Mouse (Mus musculus) hindbrain, postnatal 0 days (tissue): Measurements from ENCODE around the gene Rcvrn. TPM values are rescaled to one million over a fixed set of nuclear protein-coding genes. Genes with fewer than 3 reads are reported as not detected.

ENCODE experiments used
- ATAC-seq: fragments of 200-750 bp; cut with Nextera tagmentation; 2 replicates; pipeline ENCODE4 v1.8.0; 2017; ENCODE audit warnings: mild to moderate bottlenecking, moderate TSS enrichment, moderate library complexity
- DNase-seq: peaks from one replicate; pipeline ENCODE4 v3.0.0-alpha.2; 2015; ENCODE audit warnings: low spot score
- H3K27ac ChIP-seq: fragments of 300-500 bp; sonication (generic); 2 replicates; pipeline ENCODE4 v1.5.1; 2014; ENCODE audit warnings: mild to moderate bottlenecking
- H3K27me3 ChIP-seq: fragments of 300-500 bp; sonication (generic); 2 replicates; pipeline ENCODE4 v1.6.1; 2014; ENCODE audit warnings: low read length, mixed read lengths; ENCODE audit not compliant: insufficient read depth
- H3K36me3 ChIP-seq: fragments of 300-500 bp; sonication (generic); 2 replicates; pipeline ENCODE4 v1.6.1; 2014; ENCODE audit warnings: low read length, mixed read lengths; ENCODE audit not compliant: insufficient read depth
- H3K4me1 ChIP-seq: fragments of 300-500 bp; sonication (generic); 2 replicates; pipeline ENCODE4 v1.6.1; 2014; ENCODE audit warnings: antibody characterized with exemption, low read length, mixed read lengths; ENCODE audit not compliant: insufficient read depth
- H3K4me2 ChIP-seq: fragments of 300-500 bp; sonication (generic); 2 replicates; pipeline ENCODE4 v1.6.1; 2014; ENCODE audit warnings: low read depth, mild to moderate bottlenecking, low read length, moderate library complexity, mixed read lengths
- H3K4me3 ChIP-seq: fragments of 300-500 bp; sonication (generic); 2 replicates; pipeline ENCODE4 v1.5.1; 2014; ENCODE audit warnings: low read length
- H3K9ac ChIP-seq: fragments of 300-500 bp; sonication (generic); replicated peaks from 2 replicates; pipeline ENCODE4 v1.6.1; 2014; ENCODE audit warnings: mild to moderate bottlenecking, low read length, moderate library complexity, mixed read lengths
- H3K9me3 ChIP-seq: fragments of 300-500 bp; sonication (generic); 2 replicates; pipeline ENCODE4 v1.6.1; 2016; ENCODE audit warnings: low read length, mixed read lengths
- CTCF ChIP-seq: IDR thresholded peaks from 2 replicates; pipeline ENCODE4 v1.5.1; 2016; ENCODE audit warnings: antibody characterized with exemption, control low read depth, low read depth
- WGBS: fragments of 180-500 bp; shearing (Covaris S2); extraction: QIAGEN DNeasy Blood & Tissue Kit; methylation state at CpG from one replicate; pipeline ENCODE4 v1.1.7; 2014; 5-methylcytosine and 5-hydroxymethylcytosine counted together
- polyA plus RNA-seq: library from polyadenylated mRNA; unstranded; fragments of >200 nt; fragmentation: Nextera tagmentation; extraction: Ambion mirVana; gene quantifications from 2 replicates; pipeline ENCODE4 v1.2.1, GENCODE M21; 2015
- total RNA-seq: library from RNA; depleted of rRNA; stranded (reverse); fragments of >200 nt; gene quantifications from 2 replicates; pipeline ENCODE4 v1.2.3, GENCODE M21; 2014

Rcvrn gene
- total and polyA plus RNA-seq, 2 experiments from 2014 or later, result not detected

DNA sequence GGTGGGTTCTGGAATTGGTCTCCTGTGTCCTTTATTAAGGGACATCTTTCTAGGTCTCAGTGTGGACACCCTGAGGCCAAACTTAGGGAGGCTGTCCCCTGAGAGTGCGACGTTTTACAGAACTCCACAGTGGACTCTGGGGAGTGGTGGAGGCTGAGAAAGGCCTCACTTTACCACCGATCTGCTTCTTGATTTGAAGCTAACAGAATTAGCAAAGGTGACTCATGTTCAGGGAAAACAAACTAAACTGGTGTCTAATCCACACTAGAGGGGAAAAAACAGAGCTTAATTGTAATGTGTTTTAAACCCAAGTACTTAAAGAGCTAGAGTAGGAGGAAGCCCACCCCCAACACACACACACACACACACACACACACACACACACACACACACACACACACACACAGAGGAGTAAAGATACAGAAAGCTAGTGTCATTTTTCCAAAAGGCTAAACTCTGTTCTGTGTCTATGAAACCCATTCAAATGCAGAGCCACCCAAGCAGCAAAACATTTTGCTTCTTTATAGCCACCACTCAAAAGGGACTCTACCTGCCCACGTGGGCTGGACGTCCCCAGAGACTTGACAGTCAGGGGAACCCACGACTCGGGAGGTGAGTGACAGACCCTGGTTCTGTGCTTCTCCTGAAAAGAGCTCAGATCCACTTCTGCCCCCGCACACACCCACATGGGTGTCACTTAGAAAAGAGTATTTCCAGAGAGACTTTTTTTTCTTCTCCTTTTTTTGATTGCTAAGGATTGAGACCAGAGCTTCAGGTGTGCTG is 28.3 kb downstream of the Rcvrn start:
- Histone ChIP-seq H3K4me1 (no peaks in the 10 kb centered on the region), H3K9me3 (no peaks in the 10 kb centered on the region), H3K27me3 (no peaks in the 10 kb centered on the region), H3K27ac (no peak overlapping the region), H3K36me3 (no peaks in the 10 kb centered on the region), H3K4me2 (no peak overlapping the region), H3K4me3 (no peak overlapping the region), H3K9ac (no peak overlapping the region)
- WGBS, result 71% methylated on average over 8 of the region's 8 CpGs
- DNase-seq (no peak), ATAC-seq (no peak)
- no peak for TF ChIP-seq CTCF

DNA sequence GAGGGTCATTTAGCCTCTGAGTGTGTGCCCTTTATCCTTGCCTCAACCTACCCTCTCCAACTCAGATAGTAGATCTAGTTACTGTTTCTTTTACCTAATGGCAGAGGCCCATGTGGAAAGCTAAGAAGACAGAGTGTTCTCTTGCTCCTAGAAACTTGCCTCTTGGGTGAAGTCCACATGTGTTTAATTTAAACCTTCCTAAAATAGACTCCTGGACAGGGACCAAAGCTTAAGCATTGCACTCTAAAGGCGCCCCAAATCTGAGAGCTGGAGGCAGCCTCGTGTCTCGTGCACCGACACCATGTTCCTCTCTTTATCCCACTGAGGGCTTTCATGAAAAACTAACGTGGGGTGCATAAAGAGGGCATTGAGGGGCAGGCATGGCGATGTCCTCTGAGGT is 32.0 kb downstream of the Rcvrn start:
- no peaks in the 10 kb centered on the region for H3K27me3 ChIP-seq
- no peaks in the 10 kb centered on the region for H3K36me3 ChIP-seq
- no peak overlapping the region for H3K27ac ChIP-seq
- no peak for DNase-seq
- WGBS, result 79% methylated on average over 6 of the region's 6 CpGs
- no peak overlapping the region for H3K4me3 ChIP-seq
- no peak for TF ChIP-seq CTCF
- no peak overlapping the region for H3K9ac ChIP-seq
- H3K9me3 ChIP-seq, result no peaks in the 10 kb centered on the region
- H3K4me1 ChIP-seq, result no peaks in the 10 kb centered on the region
- H3K4me2 ChIP-seq, result no peak overlapping the region
- ATAC-seq, result no peak

DNA sequence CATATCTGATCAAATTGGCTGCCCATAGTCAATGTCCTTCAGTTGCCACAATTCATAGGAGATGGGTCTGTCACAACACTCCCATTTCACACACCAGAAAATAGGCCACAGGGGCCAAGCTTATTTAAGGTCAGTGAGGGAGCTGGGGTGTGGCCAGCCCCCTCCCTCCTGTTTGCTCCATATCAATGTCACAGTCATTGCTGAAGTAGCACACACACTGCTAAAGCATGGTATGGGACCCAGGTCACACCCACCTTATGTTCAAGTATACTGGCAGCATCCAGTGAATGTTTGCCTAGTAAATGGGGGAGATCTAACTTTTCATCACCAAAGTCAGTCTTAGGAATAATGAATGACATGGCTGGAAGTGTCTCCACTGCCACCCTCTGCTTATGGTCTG is 33.6 kb downstream of the Rcvrn start:
- H3K9ac ChIP-seq, result no peak overlapping the region
- no peaks in the 10 kb centered on the region for H3K27me3 ChIP-seq
- H3K4me1 ChIP-seq, result no peaks in the 10 kb centered on the region
- no peak overlapping the region for H3K4me3 ChIP-seq
- no peak for DNase-seq
- TF ChIP-seq CTCF, result no peak
- H3K27ac ChIP-seq, result no peak overlapping the region
- H3K4me2 ChIP-seq, result no peak overlapping the region
- H3K36me3 ChIP-seq, result no peaks in the 10 kb centered on the region
- ATAC-seq, result no peak
- H3K9me3 ChIP-seq, result no peaks in the 10 kb centered on the region

DNA sequence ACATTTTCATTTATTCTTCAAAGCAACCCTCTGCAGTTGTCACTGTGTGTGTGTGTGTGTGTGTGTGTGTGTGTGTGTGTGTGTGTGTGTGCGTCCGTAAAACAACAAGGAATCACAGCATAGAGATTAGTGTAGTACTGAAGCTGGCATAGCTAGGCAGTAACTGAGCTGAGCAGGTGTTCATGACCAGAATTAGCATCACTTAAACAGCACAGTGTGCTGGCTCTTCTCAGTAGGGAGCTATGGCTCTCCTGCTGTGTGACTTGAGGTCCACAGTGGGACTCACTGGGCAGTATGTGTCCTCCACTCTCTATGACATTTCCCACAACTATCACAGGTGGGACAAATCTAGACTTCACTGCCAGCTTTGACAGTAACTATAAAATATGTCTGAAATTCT is 35.9 kb downstream of the Rcvrn start:
- no peaks in the 10 kb centered on the region for H3K27me3 ChIP-seq
- H3K9me3 ChIP-seq, result no peaks in the 10 kb centered on the region
- no peak for TF ChIP-seq CTCF
- H3K9ac ChIP-seq, result no peak overlapping the region
- no peaks in the 10 kb centered on the region for H3K4me1 ChIP-seq
- H3K4me2 ChIP-seq, result no peak overlapping the region
- H3K36me3 ChIP-seq, result no peaks in the 10 kb centered on the region
- no peak overlapping the region for H3K4me3 ChIP-seq
- DNase-seq, result no peak
- no peak for ATAC-seq
- WGBS, result 96% methylated on average over 2 of the region's 2 CpGs
- H3K27ac ChIP-seq, result no peak overlapping the region

GRCm38 (mm10) chr11:67733726-67734125 is 38.6 kb downstream of the Rcvrn start:
- Histone ChIP-seq H3K36me3 (no peaks in the 10 kb centered on the region), H3K4me2 (no peak overlapping the region), H3K9ac (no peak overlapping the region), H3K4me1 (no peaks in the 10 kb centered on the region), H3K27ac (no peak overlapping the region), H3K9me3 (no peaks in the 10 kb centered on the region), H3K4me3 (no peak overlapping the region), H3K27me3 (no peaks in the 10 kb centered on the region)
- TF ChIP-seq CTCF, result no peak
- ATAC-seq, result no peak
- DNase-seq, result no peak
- 86% methylated on average over 1 of the region's 1 CpGs for WGBS

GRCm38 (mm10) chr11:67734597-67734996 is 39.5 kb downstream of the Rcvrn start:
- Histone ChIP-seq H3K36me3 (no peaks in the 10 kb centered on the region), H3K27me3 (no peaks in the 10 kb centered on the region), H3K4me3 (no peak overlapping the region), H3K9me3 (no peaks in the 10 kb centered on the region), H3K9ac (no peak overlapping the region), H3K4me2 (no peak overlapping the region), H3K4me1 (no peaks in the 10 kb centered on the region), H3K27ac (no peak overlapping the region)
- no peak for TF ChIP-seq CTCF
- ATAC-seq (no peak), DNase-seq (no peak)
- 74% methylated on average over 3 of the region's 3 CpGs for WGBS

DNA sequence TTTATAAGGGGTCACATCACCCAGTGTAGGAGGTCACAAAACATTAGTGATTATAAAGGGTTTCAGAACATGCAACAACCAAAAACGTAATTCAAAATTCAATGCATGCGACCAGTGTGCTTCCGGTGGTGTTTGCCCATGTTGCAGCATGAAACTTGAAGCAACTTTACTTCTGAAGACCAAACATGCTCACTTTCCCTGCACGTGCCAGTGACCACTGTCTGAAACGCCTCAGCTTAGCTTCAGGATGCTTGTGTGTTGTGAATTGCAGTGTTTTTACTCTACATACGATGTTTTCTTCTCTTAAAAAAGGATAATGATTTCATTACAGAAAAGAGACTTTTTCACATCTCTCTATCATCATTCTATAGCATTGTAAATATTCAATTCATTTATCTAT is 43.2 kb downstream of the Rcvrn start:
- no peak overlapping the region for H3K4me2 ChIP-seq
- no peak overlapping the region for H3K4me3 ChIP-seq
- H3K9me3 ChIP-seq, result no peaks in the 10 kb centered on the region
- no peak for TF ChIP-seq CTCF
- no peaks in the 10 kb centered on the region for H3K36me3 ChIP-seq
- H3K27me3 ChIP-seq, result no peaks in the 10 kb centered on the region
- no peak overlapping the region for H3K27ac ChIP-seq
- WGBS, result 89% methylated on average over 6 of the region's 6 CpGs
- no peak for ATAC-seq
- H3K4me1 ChIP-seq, result no peaks in the 10 kb centered on the region
- no peak overlapping the region for H3K9ac ChIP-seq
- DNase-seq, result no peak
